Mouse (Mus musculus) limb, embryonic 15.5 days (tissue): ENCODE measurements around the gene Nme4. TPM values are rescaled to one million over a fixed set of nuclear protein-coding genes. Genes with fewer than 3 reads are reported as not detected.
A peak's percentile ranks its signal among the peaks of the same experiment; 100 is the strongest.
"Not testable (repeated sequence)": the region's sequence is repeated elsewhere in the genome, so short reads cannot be mapped to it uniquely, and the experiment has no call there.

Experiments used
- ATAC-seq: fragments of 200-750 bp; cut with Nextera tagmentation; 2 replicates; pipeline ENCODE4 v1.8.0; 2017; ENCODE audit warnings: low read depth, moderate TSS enrichment; ENCODE audit not compliant: insufficient number of reproducible peaks, low FRiP score, low TSS enrichment
- H3K27ac ChIP-seq: fragments of 300-500 bp; sonication (generic); 2 replicates; pipeline ENCODE4 v1.5.1; 2015; ENCODE audit warnings: moderate library complexity, mild to moderate bottlenecking, inconsistent platforms
- H3K27me3 ChIP-seq: fragments of 300-500 bp; sonication (generic); 2 replicates; pipeline ENCODE4 v1.6.1; 2015; ENCODE audit warnings: inconsistent platforms
- H3K36me3 ChIP-seq: fragments of 300-500 bp; sonication (generic); 2 replicates; pipeline ENCODE4 v1.6.1; 2015; ENCODE audit warnings: inconsistent platforms
- H3K4me1 ChIP-seq: fragments of 300-500 bp; sonication (generic); 2 replicates; pipeline ENCODE4 v1.6.1; 2015; ENCODE audit warnings: inconsistent platforms
- H3K4me2 ChIP-seq: fragments of 300-500 bp; sonication (generic); 2 replicates; pipeline ENCODE4 v1.6.1; 2015; ENCODE audit warnings: mild to moderate bottlenecking, inconsistent platforms
- H3K4me3 ChIP-seq: fragments of 300-500 bp; sonication (generic); 2 replicates; pipeline ENCODE4 v1.5.1; 2015; ENCODE audit warnings: mild to moderate bottlenecking, inconsistent platforms
- H3K9ac ChIP-seq: fragments of 300-500 bp; sonication (generic); 2 replicates; pipeline ENCODE4 v1.6.1; 2015; ENCODE audit warnings: inconsistent platforms
- H3K9me3 ChIP-seq: fragments of 300-500 bp; sonication (generic); 2 replicates; pipeline ENCODE4 v1.6.1; 2016; ENCODE audit warnings: inconsistent platforms
- WGBS: fragments of 180-500 bp; shearing (Covaris S2); methylation state at CpG from one replicate; pipeline ENCODE4 v1.1.7; 2015; 5-methylcytosine and 5-hydroxymethylcytosine counted together
- polyA plus RNA-seq: library from polyadenylated mRNA; unstranded; fragments of >200 nt; fragmentation: Nextera tagmentation; extraction: Ambion mirVana; gene quantifications from 2 replicates; pipeline ENCODE4 v1.2.1, GENCODE M21; 2015

The Nme4 gene
- polyA plus RNA-seq, 1 experiment from 2014 or later, result 92.6 TPM

GRCm38 (mm10) chr17:26124560-26124959 lies 29.2 kb upstream of the Nme4 start:
- H3K4me1 ChIP-seq, result peaks cover 26% of the 10 kb centered on the region
- WGBS, result 83% methylated on average over 7 of the region's 7 CpGs
- H3K27me3 ChIP-seq, result peaks cover under 1% of the 10 kb centered on the region; the same call in 1 of the 2 replicates
- peaks cover 45% of the 10 kb centered on the region for H3K36me3 ChIP-seq
- peak overlapping the region; percentile 96 for H3K4me3 ChIP-seq
- ATAC-seq, result no peak
- no peak overlapping the region for H3K27ac ChIP-seq
- peak overlapping the region; percentile 80; the same call in 1 of the 2 replicates for H3K9ac ChIP-seq
- no peaks in the 10 kb centered on the region for H3K9me3 ChIP-seq
- H3K4me2 ChIP-seq, result peak overlapping the region; percentile 79

GRCm38 (mm10) chr17:26123267-26123684 lies 27.9 kb upstream of the Nme4 start, which contains the start of gene Mrpl28:
TSS of gene Mrpl28 (plus strand) at chr17:26123500.
- peak; percentile 84 for ATAC-seq
- Histone ChIP-seq H3K27me3 (peaks cover 13% of the 10 kb centered on the region), H3K27ac (peak within 1 kb of the TSS; percentile 47), H3K36me3 (peaks cover 32% of the 10 kb centered on the region), H3K4me3 (peak within 1 kb of the TSS; percentile 96), H3K9me3 (no peaks in the 10 kb centered on the region), H3K9ac (peak within 1 kb of the TSS; percentile 80), H3K4me1 (peaks cover 26% of the 10 kb centered on the region), H3K4me2 (peak within 1 kb of the TSS; percentile 79)
- under 1% methylated on average over 32 of the region's 32 CpGs for WGBS

GRCm38 (mm10) chr17:26122431-26123140 lies 27.2 kb upstream of the Nme4 start:
- no peak overlapping the region for H3K4me3 ChIP-seq
- no peaks in the 10 kb centered on the region for H3K9me3 ChIP-seq
- H3K36me3 ChIP-seq, result peaks cover 25% of the 10 kb centered on the region
- WGBS, result 56% methylated on average over 5 of the region's 5 CpGs
- H3K27me3 ChIP-seq, result peaks cover 19% of the 10 kb centered on the region
- no peak overlapping the region for H3K27ac ChIP-seq
- no peak overlapping the region for H3K9ac ChIP-seq
- no peak for ATAC-seq
- peaks cover 26% of the 10 kb centered on the region for H3K4me1 ChIP-seq
- no peak overlapping the region for H3K4me2 ChIP-seq

- peak; percentile 31; the same call in 1 of the 2 replicates for ATAC-seq
Observed at GRCm38 (mm10) chr17:26119766-26120710, 24.6 kb upstream of the Nme4 start.

GRCm38 (mm10) chr17:26116503-26117258 lies 21.3 kb upstream of the Nme4 start:
- Histone ChIP-seq H3K36me3 (no peaks in the 10 kb centered on the region), H3K4me1 (peaks cover 18% of the 10 kb centered on the region), H3K4me3 (no peak overlapping the region), H3K9me3 (no peaks in the 10 kb centered on the region), H3K27ac (no peak overlapping the region), H3K9ac (no peak overlapping the region), H3K27me3 (peaks cover 78% of the 10 kb centered on the region), H3K4me2 (no peak overlapping the region)
- no peak for ATAC-seq
- 82% methylated on average over 17 of the region's 17 CpGs for WGBS

More at GRCm38 (mm10) chr17:26119766-26120710, 24.6 kb upstream of the Nme4 start:
- Histone ChIP-seq H3K27ac (no peak overlapping the region), H3K4me2 (peak overlapping the region; percentile 20; the same call in 1 of the 2 replicates), H3K36me3 (peaks cover 1% of the 10 kb centered on the region; the same call in 1 of the 2 replicates), H3K4me1 (peaks cover 22% of the 10 kb centered on the region), H3K9me3 (no peaks in the 10 kb centered on the region), H3K27me3 (peaks cover 44% of the 10 kb centered on the region), H3K4me3 (no peak overlapping the region), H3K9ac (no peak overlapping the region)
- WGBS, result 41% methylated on average over 33 of the region's 33 CpGs

GRCm38 (mm10) chr17:26115956-26116487 lies 20.6 kb upstream of the Nme4 start:
- H3K9me3 ChIP-seq, result no peaks in the 10 kb centered on the region
- peaks cover 85% of the 10 kb centered on the region for H3K27me3 ChIP-seq
- H3K4me3 ChIP-seq, result no peak overlapping the region
- H3K27ac ChIP-seq, result no peak overlapping the region
- WGBS, result 78% methylated on average over 3 of the region's 3 CpGs
- no peak overlapping the region for H3K4me2 ChIP-seq
- H3K4me1 ChIP-seq, result peaks cover 18% of the 10 kb centered on the region
- no peak overlapping the region for H3K9ac ChIP-seq
- no peak for ATAC-seq
- H3K36me3 ChIP-seq, result no peaks in the 10 kb centered on the region

GRCm38 (mm10) chr17:26115205-26115898 lies 19.9 kb upstream of the Nme4 start:
- Histone ChIP-seq H3K9me3 (no peaks in the 10 kb centered on the region), H3K9ac (no peak overlapping the region), H3K4me2 (no peak overlapping the region), H3K4me1 (peaks cover 18% of the 10 kb centered on the region), H3K27ac (no peak overlapping the region), H3K27me3 (peaks cover 91% of the 10 kb centered on the region), H3K36me3 (no peaks in the 10 kb centered on the region), H3K4me3 (no peak overlapping the region)
- ATAC-seq, result no peak
- 77% methylated on average over 7 of the region's 7 CpGs for WGBS

- ATAC-seq, H3K9ac ChIP-seq, H3K4me2 ChIP-seq, H3K36me3 ChIP-seq, H3K4me3 ChIP-seq, H3K27ac ChIP-seq, H3K9me3 ChIP-seq: not testable (repeated sequence)
- peaks cover 13% of the 10 kb centered on the region for H3K4me1 ChIP-seq
- WGBS, result 68% methylated on average over 7 of the region's 7 CpGs
- H3K27me3 ChIP-seq, result peaks cover 95% of the 10 kb centered on the region
Observed at GRCm38 (mm10) chr17:26114461-26114860, 19.1 kb upstream of the Nme4 start.

- Histone ChIP-seq H3K9ac (no peak overlapping the region), H3K4me1 (peaks cover 13% of the 10 kb centered on the region), H3K27ac (no peak overlapping the region), H3K4me3 (peak overlapping the region; percentile 56), H3K27me3 (peaks cover 95% of the 10 kb centered on the region), H3K9me3 (no peaks in the 10 kb centered on the region), H3K36me3 (no peaks in the 10 kb centered on the region), H3K4me2 (peak overlapping the region; percentile 98; the same call in 1 of the 2 replicates)
- WGBS, result 14% methylated on average over 8 of the region's 8 CpGs
- ATAC-seq, result no peak
Observed at GRCm38 (mm10) chr17:26114061-26114460, 18.7 kb upstream of the Nme4 start.

- Histone ChIP-seq H3K9ac (peak within 1 kb of the TSS; percentile 33; the same call in 1 of the 2 replicates), H3K9me3 (no peaks in the 10 kb centered on the region), H3K4me3 (peak within 1 kb of the TSS; percentile 56), H3K27ac (no peak within 1 kb of the TSS), H3K4me2 (peak within 1 kb of the TSS; percentile 98), H3K4me1 (peaks cover 13% of the 10 kb centered on the region), H3K27me3 (peaks cover 88% of the 10 kb centered on the region), H3K36me3 (no peaks in the 10 kb centered on the region)
- no peak for ATAC-seq
- under 1% methylated on average over 56 of the region's 75 CpGs for WGBS
Observed at GRCm38 (mm10) chr17:26113181-26113948, 18.0 kb upstream of the Nme4 start, which contains the start of gene Tmem8. TSS of gene Tmem8 (plus strand) at chr17:26113299.
